Comparison of ENCODE assay signal across 17 mouse cellular contexts in genomic region chr17:50117461-50117860, GRCm38 (mm10).
A peak's percentile ranks its signal among the peaks of the same experiment; 100 is the strongest.
DNase-seq lines count a peak whose midpoint lies in the region; ATAC-seq and TF ChIP-seq lines count a peak whose summit lies in the region.
"Had no signal": no experiment of that assay in that cellular context is flagged by ENCODE, and none has a peak within 500 bp of the region (broad histone marks: within the 10 kb centered on the region; RNA-seq: fewer than 3 reads in every experiment).

No protein-coding gene starts in this region.

- H3K27me3 ChIP-seq in kidney, adult 2 months (replicated peaks; ENCODE audit: control insufficient read depth, insufficient read depth, low read length) = no peaks in the 10 kb centered on the region
- H3K27me3 ChIP-seq: embryonic facial prominence, embryonic 12.5 days; forebrain, embryonic 12.5 days; hindbrain, embryonic 12.5 days had no signal

- no peaks in the 10 kb centered on the region for H3K4me1 ChIP-seq in kidney, adult 2 months (ENCODE audit: control insufficient read depth, insufficient read depth, low read length)
- H3K4me1 ChIP-seq: embryonic facial prominence, embryonic 12.5 days; forebrain, embryonic 12.5 days; hindbrain, embryonic 12.5 days had no signal

- DNase-seq in heart, adult 11 months = peak; percentile 93
- DNase-seq in heart, postnatal 4 days = no peak
- no peak for DNase-seq in kidney, adult 2 months
- no peak for DNase-seq in kidney, adult 8-10 months
- no peak for DNase-seq in cerebellum, postnatal 36 days
- no peak for DNase-seq in adrenal gland, adult 2 months
- DNase-seq: adrenal gland, postnatal 14 days; cerebellum, adult 18-20 months; cerebellum, adult 9-11 months; forebrain, postnatal 0 days; gastrocnemius, postnatal 25 days had no signal

- ATAC-seq in erythroblast, adult 5-6 weeks (replicated peaks; ENCODE audit: low FRiP score, poor library complexity, severe bottlenecking) = peak; percentile 34
- ATAC-seq in megakaryocyte-erythroid progenitor cell, adult 5-6 weeks (replicated peaks; ENCODE audit: low FRiP score, low TSS enrichment, poor library complexity, severe bottlenecking) = peak; percentile 64; the same call in 1 of the 2 replicates
- ATAC-seq: forebrain, postnatal 0 days had no signal

- no peak for TF ChIP-seq CTCF in kidney, adult 2 months (conservative IDR thresholded peaks at IDR 0.05; ENCODE audit: insufficient read depth, insufficient read length, low read depth, low read length)

- no peaks in the 10 kb centered on the region for H3K36me3 ChIP-seq in kidney, adult 2 months (ENCODE audit: control insufficient read depth, insufficient read depth, low read length)
- H3K36me3 ChIP-seq: embryonic facial prominence, embryonic 12.5 days; forebrain, embryonic 12.5 days; hindbrain, embryonic 12.5 days had no signal

- no peak overlapping the region for H3K4me3 ChIP-seq in kidney, adult 2 months (ENCODE audit: insufficient read depth, low read depth, low read length)
- H3K4me3 ChIP-seq: embryonic facial prominence, embryonic 12.5 days; forebrain, embryonic 12.5 days; hindbrain, embryonic 12.5 days had no signal

- WGBS in kidney, adult 2 months = 96% methylated on average over 7 of the region's 7 CpGs

- peak overlapping the region; percentile 26; the same call in 1 of the 2 replicates for H3K27ac ChIP-seq in kidney, adult 2 months (ENCODE audit: insufficient read depth, low read depth, low read length)
- H3K27ac ChIP-seq: embryonic facial prominence, embryonic 12.5 days; forebrain, embryonic 12.5 days; hindbrain, embryonic 12.5 days; hindbrain, postnatal 0 days had no signal

- no peak for TF ChIP-seq POLR2A in kidney, adult 2 months (IDR thresholded peaks at IDR 0.05; ENCODE audit: low read depth, low read length)
